Mouse (Mus musculus) cerebellum, adult 11 months (tissue): Measurements from ENCODE around the gene Scyl1.

ENCODE experiments used
- DNase-seq: peaks from one replicate; pipeline ENCODE4 v3.0.0; 2022

Gene Scyl1

DNA sequence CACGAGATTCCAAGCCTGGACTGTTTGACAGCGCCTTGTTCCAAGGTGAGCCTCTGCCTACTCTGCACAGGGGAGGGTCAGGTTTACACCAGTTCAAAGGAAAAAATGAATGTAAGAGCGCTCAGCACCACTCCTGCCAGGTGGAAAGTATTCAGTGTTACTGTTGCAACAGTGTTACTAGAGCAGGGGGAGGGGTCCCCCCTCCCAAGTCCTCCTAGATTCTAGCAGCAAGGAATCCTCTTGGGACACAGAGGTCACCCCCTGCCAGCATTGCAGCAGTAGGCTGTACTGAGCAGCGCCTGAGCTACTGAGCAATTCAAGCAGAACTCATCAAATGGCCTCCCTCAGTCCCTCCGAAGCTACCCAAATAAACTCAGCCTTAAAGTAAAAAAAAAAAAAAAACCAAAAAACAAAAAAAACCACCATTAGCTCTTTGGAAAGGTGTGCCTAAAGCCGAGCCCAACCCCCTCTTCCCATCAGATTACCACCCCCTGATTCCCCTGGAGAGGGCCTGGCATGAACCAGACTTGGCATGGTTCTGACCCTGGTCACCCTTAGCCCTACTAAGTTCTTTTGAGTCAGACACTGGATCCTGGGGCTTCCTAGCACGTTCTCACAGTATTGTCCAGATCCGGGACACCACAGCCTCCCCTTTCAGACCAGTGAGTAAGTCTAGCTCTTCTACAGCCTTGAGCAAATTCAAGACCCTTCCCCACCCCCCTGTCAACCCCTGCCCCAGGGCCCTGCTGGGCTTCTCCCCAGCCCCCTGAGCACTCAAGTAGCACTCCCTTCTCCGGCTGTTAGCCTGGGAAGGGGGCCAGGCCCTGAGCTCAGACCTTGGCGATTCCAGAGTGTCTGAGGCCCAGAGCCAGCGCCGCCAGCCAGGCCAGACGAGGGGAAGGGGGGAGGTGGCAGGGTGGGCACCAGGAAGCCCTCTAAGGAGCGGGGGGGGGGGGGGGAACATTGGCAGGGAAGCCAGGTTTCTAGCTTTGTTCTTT is 30.6 kb downstream of the Scyl1 start, which contains the start of gene Ltbp3:
Gene Ltbp3 (plus strand): TSS at position 585 of the 998 bp plus-strand sequence.
- DNase-seq: peak; percentile 69

DNA sequence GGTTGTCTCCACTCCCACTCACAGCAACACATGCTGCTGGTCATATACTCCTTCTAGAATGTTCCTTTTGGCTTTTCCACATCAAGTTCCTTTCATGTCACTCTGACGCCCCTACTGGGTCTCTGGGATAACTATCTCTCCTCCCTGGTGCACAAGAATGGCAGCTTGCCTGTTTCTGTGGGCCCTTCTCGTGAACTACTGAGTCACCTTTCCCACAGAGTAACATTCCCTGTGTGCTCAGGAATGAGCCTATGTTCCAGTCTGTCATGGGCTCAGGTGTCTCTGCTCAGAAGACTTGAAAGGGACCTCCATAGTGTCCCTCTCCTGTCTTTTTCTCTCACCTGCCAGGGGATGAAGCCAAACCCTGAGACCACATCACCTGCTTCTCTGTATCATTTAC is 31.8 kb downstream of the Scyl1 start:
- no peak for DNase-seq

DNA sequence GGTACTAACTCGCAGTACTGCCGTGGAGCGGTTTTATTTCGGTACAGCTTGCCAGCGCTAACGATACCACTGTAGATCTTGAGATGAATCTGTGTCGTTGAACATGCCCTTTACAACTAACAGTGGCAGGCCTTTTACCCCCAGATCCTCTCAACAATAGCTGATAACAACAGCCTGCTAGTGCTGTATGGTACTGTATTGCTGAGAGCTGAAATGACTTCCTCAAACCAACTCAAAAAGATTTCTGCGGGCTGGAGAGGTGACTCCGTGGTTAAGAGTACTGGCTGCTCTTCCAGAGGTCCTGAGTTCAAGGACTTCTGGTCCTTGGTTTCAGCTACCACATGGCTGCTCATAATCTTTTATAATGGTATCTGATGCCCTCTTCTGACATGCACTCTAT is 36.9 kb downstream of the Scyl1 start:
- DNase-seq: no peak

DNA sequence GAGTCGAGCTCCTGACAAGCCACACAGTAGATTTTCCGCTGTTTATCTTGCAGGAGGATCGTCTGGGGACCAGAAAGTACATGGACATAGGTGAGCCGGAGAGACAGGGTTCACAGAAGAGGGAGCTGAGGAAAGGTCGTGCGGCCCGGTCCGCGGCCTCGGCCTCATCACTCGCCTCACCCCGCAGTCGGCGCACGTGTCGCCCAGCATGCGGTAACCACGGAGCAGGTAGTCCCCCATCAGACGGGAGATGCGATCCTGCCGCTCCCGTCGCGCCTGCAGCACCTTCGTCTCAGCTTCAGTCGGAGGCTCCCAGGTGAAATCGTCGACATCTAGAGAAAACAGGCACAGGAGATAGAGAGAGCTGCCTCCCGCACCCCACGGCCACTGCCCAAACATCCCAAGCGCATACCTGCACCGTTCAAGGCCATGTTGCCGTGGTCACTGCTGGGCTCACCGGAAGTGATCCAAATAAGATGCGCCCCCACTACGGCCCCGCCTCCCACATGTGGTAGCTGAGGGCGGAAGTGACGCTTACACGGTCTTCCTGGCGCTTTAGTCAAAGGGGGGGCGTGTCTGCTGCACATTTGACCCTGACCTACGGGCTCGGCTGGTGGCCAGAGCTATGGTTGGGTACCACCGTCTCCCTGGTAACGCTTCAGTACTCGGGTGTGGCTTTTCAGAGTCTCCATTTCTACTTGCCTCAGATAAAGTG is 39.8 kb downstream of the Scyl1 start:
- peak; percentile 89 for DNase-seq

DNA sequence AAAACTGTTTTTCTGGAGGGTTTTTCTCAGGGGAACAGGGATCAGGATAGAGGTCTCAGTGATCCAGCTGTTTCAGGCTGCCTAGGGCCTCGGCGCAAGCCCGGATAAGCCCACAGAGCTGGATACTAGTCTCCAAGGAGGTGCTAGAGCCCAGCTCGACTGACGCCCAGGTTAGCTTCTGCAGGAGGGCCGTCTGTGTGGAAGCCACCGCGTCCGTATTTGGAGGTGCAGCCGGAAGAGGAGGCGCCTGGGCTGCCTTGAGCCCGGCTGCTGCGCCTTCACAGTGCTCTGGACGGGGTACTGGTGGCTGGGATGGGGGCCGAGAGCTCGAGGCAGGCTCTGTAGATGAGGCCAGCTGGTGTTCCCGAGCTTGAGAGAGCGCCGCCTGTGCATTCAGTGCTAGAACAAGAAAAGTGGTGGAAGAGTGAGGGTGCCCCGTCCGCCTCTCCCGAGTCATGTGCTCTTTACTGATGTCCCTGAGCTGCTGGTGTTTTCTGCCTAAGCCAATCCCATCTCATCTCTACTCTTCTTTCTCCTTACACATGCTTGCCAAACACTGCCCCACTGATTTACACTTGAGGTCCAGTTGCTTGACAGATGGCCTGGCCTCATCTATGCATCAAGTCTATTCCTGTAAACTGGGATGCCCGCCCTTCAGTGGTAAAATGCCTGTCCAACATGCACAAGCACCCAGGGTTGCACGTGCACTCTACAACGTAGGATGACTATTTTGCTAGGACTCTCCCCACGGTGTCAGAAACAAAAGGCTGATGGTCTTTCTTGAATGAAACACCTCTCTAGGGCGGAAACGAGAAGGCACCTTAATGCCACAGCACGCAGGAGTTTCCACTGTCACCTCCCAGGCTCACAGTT is 40.7 kb downstream of the Scyl1 start:
- DNase-seq: no peak

DNA sequence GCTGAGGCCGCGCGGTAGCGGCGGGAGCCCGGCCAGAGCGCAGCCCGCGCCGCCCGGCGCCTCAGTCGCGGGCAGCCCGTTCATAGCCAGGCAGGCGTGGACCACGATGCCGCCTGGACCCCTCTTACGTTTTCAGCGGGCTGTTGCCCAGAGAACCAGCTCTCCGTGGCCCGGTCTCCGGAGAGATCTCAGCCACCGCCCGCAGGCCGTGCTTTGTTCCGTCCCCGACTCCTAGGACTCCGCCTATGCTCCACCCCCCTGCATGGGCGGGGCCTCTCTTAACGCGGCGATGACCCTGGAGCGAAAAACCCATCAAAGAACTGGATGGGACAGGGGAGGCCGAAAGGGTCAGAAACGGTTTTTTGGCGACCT is 41.8 kb downstream of the Scyl1 start, which contains the start of gene Fam89b:
Gene Fam89b (minus strand): TSS at position 210 of the 372 bp plus-strand sequence.
- peak; percentile 75 for DNase-seq

DNA sequence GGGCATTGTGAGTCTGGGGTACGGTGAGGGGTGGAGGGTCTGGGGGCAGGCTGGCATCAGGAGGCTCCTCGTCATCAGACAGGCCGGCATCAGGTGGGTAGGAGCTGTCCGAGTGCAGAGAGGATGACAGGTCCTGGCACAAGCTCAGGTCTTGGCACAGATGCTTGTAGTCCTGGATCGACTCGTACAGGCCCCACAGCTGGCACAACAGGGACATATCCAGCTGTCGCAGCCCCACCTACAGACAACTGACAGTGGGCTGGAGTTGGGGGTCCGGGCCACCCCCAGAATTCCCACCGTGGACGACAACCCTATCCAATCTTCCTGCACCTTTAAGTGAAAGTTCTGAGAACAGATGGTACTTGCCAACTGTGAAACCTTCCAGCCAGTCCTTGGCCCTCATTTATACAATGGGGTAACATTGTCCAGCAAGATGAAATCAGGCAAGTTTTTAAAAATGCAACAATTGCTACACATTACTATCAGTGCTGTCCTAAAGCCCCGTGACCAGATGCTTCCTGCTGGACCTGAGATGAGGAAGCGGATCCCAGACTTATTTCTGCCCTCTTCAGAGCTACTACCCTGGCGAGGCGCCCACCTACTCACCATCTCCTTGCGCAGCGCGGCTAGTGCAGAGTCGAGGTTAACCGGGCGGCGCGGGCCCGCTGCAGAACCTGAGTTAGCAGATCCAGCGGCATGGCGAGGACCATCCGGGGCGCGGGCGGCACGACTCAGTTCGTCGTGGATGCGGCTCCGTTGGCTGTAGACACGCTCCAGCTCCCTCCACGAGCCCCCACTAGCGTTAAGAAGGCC is 42.4 kb downstream of the Scyl1 start:
- DNase-seq: peak; percentile 49

DNA sequence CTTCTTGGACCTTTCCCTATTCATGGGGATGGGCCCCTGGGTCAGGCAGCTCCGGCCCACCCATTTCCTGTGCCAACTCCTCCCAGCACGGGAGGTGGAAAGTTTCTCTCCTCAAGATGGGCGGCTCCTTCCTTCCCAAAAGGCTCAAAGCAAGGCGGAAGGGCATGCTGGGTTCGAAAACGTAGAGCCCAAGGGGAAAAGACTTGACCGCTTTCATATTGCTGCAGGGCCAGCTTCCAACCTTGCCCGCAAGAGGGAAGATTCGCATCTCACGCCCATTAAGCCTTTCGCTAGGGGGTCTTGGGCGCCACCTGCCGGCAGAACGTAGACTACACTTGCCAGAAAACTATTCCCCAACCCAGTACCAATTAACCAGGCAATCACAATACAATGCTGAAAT is 43.5 kb downstream of the Scyl1 start:
- peak; percentile 83 for DNase-seq

DNA sequence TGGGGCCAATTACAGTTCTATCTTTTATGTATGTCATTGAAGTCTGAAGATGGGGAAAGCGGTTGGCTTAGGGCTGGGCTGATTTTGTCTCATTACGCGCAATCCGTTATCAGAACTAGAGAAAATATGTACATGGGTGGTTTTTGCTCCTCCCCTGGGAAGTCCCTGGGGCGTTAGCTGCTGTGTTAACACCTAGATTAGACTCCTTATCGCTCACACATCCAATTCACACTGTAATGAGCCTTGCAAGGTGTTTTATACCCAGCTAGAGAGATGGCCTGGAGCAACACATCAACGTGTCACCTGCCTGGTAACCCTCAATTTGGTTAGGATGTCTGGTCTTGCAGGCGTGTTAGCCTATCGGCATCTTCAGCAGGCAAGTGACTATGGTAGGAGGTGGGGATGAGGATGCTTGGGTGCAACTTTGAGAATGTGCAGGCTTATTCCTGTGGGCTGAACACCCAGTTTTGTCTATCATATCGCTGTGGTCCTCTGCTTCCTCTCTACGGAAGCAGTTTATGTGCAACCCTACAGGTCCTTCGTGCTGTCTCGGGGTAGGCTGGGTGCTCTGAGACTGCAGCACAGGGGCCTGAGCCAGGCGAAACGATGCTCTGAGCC is 44.1 kb downstream of the Scyl1 start:
- no peak for DNase-seq

DNA sequence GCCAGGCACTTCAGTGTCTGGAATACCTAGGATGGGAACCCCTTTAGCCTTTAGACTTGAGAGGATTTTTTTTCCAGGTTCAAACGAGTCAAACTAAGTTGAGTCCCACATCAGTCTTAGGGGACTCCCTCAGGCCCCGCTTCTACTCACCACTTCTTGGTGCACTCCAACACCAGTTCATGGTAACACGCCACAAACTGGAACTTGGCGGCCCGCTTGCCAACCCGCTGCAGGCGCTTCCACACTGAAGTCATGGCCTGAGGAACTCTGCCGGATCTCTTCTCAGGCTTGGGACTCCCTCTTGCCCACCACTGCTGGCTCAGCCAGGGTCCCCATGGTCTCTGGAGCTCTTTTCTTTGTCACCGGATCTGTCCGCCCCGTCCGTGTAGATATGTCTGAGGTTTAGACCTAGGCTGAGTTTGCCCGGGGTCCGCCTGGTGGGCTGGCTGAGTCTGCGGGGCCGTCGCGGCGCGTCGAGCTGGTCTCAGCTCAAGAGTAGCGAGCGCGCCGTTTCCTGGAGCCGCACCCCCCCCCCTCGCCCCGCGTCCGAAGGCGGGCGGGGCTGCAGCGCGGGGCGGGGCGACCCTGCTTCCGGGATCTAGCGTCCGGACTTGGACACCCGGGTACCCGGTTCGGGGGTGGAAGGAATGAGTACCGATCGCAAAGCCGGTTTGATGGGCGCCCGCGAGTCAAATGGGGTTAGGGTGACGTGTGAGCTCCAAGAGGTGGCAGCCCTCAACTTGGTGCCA is 45.3 kb downstream of the Scyl1 start, which contains the start of gene Ehbp1l1:
Gene Ehbp1l1 (minus strand): TSS at position 551 of the 749 bp plus-strand sequence.
- no peak for DNase-seq

DNA sequence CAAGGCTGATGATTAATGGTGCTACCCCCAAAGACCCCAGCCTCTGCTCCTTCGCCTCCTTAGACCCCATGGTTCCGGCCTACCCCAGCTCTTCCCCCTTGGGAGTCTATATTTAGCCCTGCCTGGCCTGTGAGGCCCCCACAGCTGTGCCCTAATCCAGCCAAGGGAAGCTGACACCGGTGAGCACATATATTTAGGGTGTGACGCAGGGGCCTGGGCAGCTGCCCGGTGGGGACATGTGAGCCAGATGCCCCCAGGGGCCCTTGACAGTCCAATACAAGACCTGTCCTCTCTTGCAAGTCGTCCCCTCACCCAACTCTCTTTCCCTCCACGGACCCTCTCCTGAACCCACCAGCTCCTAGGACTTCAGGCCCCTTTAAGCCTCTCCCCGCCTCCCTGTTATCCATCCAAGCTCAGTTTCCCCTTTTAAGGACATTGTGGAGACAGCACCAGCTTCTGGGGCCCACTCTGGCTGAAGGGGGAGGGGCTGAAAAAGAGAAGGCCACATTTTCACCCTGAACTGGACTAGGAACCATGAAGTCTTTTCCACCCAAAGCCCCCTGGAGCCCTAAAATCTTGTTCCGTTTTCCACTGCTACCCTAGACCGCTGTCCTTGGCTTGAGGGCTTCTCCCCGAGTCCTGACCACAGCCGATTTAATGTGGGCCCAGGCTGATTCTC is 46.1 kb downstream of the Scyl1 start:
- DNase-seq: no peak

DNA sequence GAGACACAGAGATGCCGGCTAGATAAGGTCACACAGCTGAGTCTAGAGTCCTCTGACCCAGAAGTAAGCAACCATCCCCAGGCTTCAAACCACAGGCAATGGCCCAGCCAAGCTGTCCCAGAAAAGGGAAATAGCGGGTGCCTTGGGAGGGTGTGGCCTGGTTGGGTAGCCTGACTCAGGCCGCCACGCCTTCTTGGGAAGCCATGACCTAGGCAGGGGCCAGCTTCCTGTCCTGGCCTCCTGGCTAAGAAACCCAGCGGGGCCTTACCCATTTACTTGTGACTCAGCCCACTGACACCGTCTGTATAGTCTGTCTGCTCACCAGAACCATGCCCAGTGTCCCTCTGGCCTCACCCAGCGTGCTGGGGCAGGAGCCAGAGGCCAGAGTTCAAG is 46.7 kb downstream of the Scyl1 start:
- DNase-seq: no peak

DNA sequence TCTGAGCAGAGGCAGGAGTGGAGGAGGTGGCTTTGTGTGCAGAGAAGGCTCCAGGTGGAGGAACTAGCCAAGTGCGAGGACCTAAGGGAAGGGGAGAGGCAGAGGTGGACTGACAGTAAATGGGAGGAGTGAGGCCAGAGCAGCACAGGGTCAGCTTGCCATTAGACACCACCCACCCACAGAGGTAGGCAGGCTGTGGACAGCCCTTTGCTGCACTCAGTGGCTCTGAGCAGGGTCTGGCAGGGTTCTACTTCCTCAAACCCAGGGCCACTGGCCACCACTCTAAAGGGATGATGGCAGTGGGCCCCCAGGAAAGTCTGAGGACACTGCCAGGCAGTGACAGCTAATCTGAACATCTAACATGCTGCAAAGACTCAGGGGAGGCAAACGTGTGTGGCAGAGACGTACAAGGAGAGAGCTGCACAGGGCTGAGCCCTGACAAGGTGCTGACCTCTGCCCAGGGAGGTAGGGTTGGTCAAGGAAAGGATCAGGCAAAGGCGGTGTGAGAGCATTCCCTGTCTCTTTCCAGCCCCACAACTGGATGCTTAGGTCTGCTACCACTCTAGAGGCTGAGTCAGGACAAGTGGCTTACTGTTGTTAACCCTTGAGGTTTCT is 47.2 kb downstream of the Scyl1 start:
- no peak for DNase-seq

DNA sequence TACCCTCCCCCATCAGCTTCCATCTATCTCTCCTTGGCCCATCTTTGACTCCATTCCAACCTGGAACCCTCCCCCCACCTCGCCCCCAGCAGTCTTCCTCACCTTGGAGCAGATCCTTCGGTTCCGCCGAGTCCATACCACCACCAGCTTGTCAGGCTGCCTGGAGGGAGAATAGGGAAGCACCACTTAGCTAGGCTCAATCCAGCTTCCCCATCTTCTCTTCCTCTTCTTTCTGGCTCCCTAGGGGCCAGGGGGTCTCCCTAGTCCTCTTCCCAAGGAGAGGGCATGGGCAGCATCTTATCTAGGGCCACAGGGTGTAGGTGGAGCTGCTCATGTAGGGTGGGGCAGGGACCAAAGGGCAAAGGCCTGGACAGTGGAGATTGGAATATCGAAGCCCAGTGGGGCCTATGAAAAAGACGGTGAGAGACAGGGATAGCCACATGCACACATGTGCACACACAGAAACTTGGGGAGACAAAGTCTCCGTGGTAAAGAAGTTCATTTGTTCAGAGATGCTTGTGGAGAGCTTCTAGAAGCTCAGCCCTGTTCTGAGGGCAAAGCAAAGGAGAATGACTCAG is 48.3 kb downstream of the Scyl1 start:
- no peak for DNase-seq

DNA sequence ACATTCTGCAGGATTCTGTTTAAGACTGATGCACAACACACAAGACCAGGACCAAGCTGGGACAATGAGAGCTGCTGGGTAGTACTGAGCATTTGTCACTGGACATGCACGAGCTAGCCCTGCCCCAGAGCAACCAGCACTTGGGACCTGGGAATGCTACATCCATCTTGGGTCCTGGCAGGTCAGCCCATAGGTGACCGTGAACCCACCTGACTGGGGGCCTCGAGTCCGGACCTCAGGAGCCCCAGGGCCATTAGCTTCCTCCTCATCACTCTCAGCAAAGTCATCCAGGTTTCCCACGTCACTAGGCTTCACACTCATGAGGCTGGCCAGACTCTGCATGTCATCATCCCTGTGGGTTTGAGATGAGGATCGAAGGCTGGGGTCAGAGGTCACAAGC is 50.0 kb downstream of the Scyl1 start:
- DNase-seq: no peak

DNA sequence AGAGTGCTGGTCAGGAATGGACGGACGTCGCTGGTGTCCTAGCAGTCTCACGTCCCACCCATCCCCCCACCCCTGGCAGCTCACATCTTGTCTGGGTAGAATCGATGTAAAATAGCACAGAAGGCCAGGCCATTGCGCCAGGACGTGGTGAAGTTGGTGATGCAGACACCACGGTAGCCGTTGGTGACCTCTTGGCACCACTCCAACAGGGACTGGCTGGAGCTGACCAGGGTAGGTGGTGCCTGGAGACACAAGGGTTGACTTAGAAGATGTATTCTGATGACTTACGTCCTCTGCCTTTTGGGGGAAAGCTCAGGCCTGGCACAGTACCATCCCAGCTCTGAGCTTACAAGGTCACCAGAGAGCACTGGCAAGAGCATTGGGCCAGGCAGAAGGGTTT is 54.3 kb downstream of the Scyl1 start:
- no peak for DNase-seq

DNA sequence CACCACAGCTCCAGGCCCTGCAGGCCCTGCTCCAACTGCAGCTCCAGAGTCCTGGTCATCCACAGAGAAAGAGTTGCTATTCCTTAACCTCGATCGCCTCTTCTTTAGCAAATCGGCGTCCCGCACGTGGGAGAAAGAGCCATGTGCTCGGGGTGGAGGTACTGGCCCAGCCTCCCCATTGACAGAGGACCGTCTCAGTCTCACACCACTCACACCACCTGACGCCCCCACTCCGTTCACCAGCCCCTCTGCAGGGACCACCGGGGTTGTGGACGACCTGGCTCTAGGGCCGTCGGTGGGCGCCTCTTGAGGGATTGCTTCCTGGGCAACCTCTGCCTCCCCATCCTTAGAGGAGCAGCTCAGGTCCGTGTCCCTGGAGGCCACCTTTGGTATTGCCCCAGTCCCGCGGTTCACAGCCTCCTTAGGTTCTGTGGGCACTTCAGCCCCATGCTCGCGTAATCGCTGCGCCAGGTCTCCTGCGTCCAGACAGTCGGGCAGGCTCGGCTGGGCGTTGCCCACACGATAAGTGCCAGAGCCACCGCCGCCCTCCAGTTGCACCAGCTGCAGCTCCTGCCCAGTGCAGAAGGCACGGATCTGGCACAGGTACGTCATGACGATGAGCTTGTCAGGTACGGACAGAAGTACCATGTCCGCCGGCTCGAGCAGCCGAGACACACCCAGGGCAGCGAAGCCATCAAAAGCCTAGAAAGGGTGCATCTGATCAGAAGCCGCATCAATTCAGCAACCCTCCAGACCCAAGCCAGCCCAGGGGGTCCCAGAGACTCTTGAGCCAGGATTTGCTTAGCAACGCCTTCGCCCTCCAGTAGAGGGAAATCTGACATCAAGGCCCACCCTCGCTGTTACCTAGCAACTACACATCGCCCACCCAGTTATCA is 55.2 kb downstream of the Scyl1 start:
- no peak for DNase-seq

DNA sequence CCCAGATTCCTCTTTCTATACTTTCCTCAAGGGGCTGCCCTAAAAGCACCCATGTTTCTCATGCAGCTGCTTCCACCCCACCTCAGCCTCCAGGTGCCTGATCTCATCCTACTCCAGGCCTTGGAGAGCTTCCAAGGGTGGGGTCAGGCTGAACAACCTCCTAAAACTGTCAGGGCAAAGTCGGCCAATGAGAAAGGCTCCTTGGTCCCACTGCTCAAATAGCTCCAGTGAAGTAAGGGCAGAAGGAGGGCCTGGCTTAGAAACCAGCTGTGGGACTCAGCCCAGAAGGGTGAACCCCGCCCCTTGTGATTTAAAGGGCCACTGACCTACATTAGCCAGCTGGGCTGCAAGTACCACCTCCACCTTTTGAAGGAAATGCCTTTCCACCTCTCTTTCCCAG is 57.5 kb downstream of the Scyl1 start:
- no peak for DNase-seq
